Mouse (Mus musculus) v-Abl transformed pro-B cells (cell line): ENCODE measurements at regions not wholly inside any gene's neighbourhood (a gene's known extent, or its start where the extent isn't known, plus 50 kb on each side); places are given as distances from the start of the nearest gene placed in this dataset.

ENCODE experiments used
- in situ Hi-C, 2 experiments: fragments of 400-800 bp; cut with MboI; formaldehyde crosslinking; loops; one replicate each; pipeline ENCODE4 v1.15.1; 2025; ENCODE audit not compliant: unreplicated experiment in 2 of 2

DNA sequence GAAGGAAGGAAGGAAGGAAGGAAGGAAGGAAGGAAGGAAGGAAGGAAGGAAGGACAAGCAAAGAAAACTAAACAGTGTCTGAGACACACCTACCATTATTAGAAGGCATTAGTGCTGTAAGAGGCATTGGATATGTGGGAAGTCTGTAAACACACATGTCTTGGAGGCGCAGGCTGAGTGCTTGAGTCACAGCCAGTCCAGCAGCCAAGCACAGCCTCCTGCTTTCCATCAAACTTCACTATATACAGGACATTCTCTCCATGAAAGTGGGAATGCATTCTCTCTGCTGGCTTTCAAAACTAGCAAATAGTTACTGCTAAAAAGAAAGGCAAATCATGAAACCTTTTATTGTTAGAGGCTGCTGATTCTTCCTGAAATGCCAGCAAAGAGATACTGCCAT lies 431.1 kb downstream of the Adam3 start:
- in situ Hi-C loops = no loop called here

- in situ Hi-C loops = no loop called here
Measured at GRCm38 (mm10) chr8:24287861-24288260, 437.8 kb downstream of the Adam3 start.

- in situ Hi-C loops = no loop called here
Measured at GRCm38 (mm10) chr8:24284966-24285365, 440.7 kb downstream of the Adam3 start.

- in situ Hi-C loops = no loop called here
Measured at GRCm38 (mm10) chr8:24283901-24284405, 441.7 kb downstream of the Adam3 start.

DNA sequence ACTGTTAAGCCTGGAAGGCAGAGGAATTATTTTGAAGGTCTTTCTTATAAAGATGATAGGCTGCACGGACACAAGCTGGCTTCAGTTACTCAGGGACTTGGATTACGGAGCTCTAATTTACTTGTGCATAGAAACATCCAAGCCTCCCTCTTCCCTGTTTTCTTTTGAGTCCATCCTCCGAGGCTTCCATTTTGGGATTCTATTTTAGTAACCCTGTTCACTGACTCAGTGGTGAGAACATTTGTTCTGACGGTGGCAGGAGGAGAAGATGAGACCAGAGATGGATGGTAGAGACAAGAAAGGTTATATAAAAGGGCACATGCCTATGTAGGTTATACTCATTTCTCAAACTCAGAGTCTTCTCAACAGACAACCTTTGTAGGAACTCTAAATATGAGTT lies 445.4 kb downstream of the Adam3 start:
- in situ Hi-C loops = no loop called here

- in situ Hi-C loops = no loop called here
Measured at GRCm38 (mm10) chr8:24278391-24278790, 447.3 kb downstream of the Adam3 start.

GRCm38 (mm10) chr8:24261359-24261758 lies 464.3 kb downstream of the Adam3 start:
- in situ Hi-C loops = loop anchor here in 1 of 2 experiments (25.0 kb wide), 1 partner anchor 251 kb away; no protein-coding TSS in a partner anchor

DNA sequence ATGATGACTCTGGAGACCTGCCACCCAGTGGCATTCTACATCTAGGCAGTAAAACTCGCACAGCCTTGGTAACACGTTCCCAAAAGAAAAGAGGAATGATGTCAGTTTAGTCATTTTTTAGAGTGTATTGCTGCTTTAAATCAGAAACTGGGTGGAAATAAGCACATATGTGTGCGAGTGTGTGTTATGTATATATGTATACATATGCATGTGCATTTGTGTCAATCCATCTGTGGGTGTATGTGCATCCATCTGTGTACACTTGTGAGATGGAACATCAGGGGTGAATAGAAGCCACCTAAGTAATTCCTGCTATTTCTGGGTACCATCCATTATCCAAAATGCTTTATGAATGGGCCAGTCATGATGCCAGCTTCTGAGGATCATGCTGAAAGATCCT lies 467.0 kb downstream of the Adam3 start:
- in situ Hi-C loops = loop anchor here in 1 of 2 experiments (25.0 kb wide), 1 partner anchor 254 kb away; no protein-coding TSS in a partner anchor

GRCm38 (mm10) chr8:24242211-24242610 lies 483.4 kb downstream of the Adam3 start:
- in situ Hi-C loops = loop anchor here in 1 of 2 experiments (5.0 kb wide), 1 partner anchor 645 kb away; no protein-coding TSS in a partner anchor

DNA sequence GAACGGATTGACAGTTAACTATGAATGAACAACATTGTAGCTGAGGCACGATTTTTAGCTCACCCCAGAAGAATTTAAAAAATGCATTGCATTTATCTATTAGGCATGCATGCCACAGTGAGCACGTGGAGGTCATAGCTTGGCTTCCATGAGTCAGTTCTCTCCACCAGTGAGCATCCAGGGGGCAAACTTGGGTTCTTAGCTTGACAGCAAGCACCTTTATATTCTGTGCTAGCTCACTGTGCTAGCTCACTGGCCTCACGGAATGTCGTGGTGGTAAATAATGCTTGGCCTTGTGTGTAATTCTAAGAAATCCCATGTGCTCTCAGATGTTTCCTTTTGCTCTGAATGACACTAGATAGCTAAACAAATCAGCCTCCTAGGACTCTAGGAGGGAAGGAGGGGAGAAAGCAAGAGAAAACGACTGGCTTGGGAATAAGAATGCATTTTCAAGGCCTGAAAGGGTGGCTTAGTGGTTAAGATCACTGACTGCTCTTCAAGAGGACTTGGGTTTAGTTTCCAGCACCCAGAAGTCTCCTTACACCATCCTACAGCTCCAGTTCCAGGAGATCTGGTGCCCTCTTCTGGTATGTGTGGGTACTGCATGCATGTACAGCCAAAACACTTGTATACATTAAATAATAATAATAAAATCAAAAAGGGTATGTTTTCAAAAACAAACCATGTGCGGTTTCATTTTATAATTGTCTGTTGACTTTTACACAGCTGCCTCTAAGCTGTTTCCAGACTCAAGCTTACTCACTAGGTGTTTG lies 485.3 kb downstream of the Adam3 start:
- in situ Hi-C loops = loop anchor here in 1 of 2 experiments (5.0 kb wide), 1 partner anchor 643 kb away; no protein-coding TSS in a partner anchor

DNA sequence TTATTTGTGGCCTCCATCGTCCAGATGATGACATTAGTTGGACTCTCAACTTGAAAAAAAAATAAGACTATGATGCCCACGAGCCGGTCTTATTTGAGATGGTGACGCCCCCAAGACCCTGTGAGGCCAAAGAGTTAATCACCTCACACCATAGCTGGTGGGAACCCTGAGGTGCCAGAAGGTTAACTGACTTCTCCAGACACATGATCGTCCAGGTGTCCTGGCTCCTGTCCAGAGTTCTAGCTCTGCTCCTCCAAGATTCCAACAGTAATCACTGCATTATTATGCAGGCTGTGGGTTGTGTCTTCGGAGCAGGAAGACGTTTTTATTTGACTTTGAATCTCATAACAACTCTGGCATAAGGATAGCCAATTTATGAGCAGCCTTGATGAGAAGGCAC lies 490.7 kb downstream of the Adam3 start:
- in situ Hi-C loops = loop anchor here in 1 of 2 experiments (5.0 kb wide), 1 partner anchor 628 kb away; no protein-coding TSS in a partner anchor

DNA sequence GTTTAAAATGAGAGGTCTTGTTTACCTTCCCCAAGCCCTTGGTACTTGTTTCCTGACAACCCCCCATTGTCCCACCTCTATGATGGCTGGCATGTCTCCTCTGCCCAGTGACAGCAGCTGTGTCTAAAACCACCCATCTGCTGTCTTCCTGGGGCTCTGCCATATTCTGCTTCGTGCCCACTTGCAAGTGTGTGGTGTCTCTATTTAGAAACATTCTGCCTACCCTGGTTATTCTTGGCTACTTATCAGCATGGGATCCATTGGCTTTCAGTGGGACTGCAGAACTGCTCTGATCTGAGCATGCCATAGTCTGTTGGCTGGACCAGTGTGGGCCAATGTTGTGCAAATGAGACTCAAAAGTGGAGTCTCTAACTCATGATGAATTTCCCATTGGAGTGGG lies 497.5 kb downstream of the Adam3 start:
- in situ Hi-C loops = no loop called here

DNA sequence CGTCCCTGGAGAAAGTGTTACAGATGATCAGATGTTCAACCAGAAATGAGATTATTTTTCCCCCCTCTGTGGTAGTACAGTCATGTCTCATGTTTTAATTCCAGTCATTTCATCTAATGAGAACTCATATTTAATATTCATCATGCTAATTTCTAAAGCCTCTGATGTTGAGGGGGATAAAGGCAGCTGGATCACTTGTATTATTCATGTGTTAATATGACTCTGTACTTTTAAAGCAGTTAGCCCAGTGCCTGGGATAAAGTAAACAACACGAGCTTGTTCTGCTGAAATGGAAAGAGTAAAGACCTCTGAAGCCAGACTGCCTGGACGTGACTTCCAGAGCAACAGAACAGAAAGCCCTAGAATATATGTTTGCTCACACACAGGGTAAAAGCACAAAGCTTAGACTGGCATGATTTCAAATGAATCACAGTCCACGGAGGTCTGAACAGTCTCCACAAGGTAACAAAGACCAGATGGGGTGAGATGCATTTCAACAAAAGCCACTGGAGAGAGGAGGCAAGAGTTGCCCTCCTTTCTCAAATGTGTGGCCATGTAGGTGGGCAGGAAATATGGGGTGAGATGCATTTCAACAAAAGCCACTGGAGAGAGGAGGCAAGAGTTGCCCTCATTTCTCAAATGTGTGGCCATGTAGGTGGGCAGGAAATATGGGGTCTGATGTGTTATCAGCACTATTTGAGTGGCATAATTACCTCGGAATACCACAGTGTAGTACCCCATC lies 498.1 kb downstream of the Adam3 start:
- in situ Hi-C loops = no loop called here

DNA sequence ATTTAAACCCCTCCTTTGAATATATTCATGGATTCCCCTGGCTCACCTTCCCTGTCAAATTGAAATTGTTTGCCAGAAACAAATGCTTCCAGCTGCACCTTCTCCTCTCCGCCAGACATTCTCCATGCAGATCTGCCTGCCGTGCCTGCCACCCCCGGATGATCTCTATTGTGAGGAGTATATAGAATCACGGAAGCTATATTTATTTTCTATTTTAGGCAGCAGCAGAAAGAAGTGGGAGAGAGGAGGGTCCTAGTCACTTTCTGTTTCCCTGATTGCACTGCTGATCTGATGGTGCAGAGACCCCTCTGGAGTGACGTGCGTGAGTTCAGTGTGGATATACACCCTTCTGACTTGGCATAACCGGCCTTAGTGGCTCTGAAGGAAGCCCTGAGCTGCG lies 505.4 kb downstream of the Adam3 start:
- in situ Hi-C loops = no loop called here

GRCm38 (mm10) chr8:24216655-24217054 lies 509.0 kb downstream of the Adam3 start:
- in situ Hi-C loops = no loop called here

GRCm38 (mm10) chr8:24215510-24216138 lies 510.0 kb downstream of the Adam3 start:
- in situ Hi-C loops = no loop called here

DNA sequence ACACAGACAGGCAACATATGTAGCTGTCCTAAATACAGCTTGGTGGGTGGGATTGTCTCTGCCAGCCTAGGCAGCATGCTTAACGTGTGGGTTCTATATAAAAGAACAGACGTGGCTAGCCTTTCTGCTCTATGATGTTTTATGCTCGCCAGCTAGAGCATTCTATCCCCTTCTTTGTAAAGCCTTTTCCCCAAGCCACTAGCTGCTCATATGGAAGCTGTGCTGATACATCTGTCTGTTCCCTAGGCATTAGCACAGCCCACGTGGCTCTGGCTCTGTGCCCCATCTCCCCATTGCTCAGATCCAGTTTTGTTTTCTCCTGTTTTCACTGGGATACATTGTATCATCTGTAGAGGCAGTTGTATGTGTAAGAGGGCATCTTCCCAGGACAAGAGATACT lies 511.3 kb downstream of the Adam3 start:
- in situ Hi-C loops = no loop called here

DNA sequence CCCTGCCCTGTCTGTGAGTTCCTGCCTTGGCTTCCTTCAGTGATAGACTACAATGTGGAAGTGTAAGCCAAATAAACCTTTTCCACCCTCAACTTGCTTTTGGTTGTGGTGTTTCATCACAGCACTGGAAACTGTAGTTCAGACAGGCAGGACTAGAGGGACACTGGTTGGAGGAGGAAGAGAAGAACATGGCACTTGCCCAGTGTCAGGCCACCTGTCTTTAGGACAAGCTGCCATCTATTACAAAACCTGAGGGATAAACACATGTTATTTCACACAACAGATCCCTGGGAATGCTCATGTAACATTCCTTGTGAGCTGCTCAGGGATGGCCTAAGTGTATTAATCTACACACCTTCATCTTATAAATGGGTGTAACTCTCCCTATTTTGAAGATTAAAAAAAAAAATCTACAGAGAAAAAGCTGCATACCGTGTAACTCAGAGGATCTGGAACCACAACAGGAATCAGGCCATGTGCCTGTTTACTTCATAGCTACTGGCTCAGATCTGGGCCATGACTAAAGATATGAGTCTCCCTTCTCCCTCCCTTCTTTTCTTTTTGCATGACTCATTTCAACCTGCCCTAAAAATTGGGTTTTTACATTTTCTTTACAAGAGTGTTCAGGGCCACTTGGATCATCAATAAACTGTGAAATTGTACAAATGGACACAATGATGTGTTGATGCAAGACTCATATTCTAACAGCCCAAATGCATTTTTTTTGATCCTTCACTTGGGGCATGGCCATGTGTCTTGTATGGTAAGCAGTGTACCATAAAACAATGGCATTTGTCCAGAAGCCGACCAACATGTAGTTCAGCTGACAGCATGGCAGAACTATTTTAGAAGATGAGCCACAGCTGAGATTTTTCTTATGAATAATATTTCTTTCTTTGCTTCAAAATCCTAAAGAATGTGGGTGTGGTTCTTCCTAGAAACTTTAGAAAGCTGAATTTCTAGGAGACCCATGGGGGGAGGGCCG lies 513.1 kb downstream of the Adam3 start:
- in situ Hi-C loops = no loop called here

DNA sequence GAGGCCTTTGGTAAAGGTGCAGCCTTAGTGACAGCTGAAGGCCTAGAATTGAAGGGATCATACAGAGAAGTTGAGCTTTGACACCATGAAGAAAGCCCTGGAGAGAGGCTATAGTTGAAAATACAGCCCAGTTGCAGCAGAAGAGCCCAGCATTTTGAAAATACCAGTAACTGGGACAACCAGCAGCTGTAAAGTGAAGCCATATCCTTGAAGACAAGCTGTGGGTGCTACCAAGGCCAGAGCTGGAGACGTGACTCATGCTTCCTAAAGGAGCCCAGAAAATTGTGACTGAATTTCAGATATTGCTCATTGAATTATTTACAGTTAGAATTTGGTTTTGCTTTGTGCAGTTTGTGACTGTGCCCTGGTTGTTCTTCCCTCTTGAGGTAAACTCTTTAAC lies 514.6 kb downstream of the Adam3 start:
- in situ Hi-C loops = no loop called here
